11 mouse cellular contexts compared by ENCODE assay signal in the genomic region with DNA sequence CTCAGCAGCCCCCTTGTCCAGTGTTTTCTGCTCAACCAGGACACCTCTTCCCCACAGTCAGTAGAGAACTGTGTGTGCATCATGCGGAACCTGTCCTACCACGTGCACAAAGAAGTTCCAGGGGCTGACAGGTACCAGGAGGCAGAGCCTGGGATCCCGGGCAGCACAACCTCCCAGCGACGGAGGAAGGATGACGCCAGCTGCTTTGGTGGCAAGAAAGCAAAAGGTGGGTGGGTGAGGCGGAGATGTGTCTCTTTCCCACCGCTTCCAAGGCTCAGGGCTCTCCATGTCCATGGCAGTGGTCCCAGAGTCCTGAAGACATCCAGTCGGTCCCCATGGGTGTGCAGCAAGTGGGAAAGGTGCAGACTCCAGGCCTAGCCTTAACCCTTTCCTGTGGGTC. TPM values are rescaled to one million over a fixed set of nuclear protein-coding genes. Genes with fewer than 3 reads are reported as not detected.
DNase-seq lines count a peak whose midpoint lies in the region; ATAC-seq and TF ChIP-seq lines count a peak whose summit lies in the region.
"Had no signal": no experiment of that assay in that cellular context is flagged by ENCODE, and none has a peak within 500 bp of the region (broad histone marks: within the 10 kb centered on the region; RNA-seq: fewer than 3 reads in every experiment).

No protein-coding gene starts in this region.

- H3K4me2 ChIP-seq in lung, embryonic 14.5 days, result no peak overlapping the region
- no peak overlapping the region; the same call in 1 of the 2 replicates for H3K4me2 ChIP-seq in forebrain, embryonic 12.5 days
- peak overlapping the region; percentile 1; the same call in 1 of the 2 replicates for H3K4me2 ChIP-seq in hindbrain, embryonic 13.5 days
- H3K4me2 ChIP-seq in neural tube, embryonic 12.5 days (replicated peaks), result peak overlapping the region; percentile 40
- H3K4me2 ChIP-seq: liver, embryonic 13.5 days had no signal

- WGBS in lung, embryonic 14.5 days, result 60% methylated on average over 9 of the region's 9 CpGs
- 63% methylated on average over 9 of the region's 9 CpGs for WGBS in forebrain, embryonic 12.5 days
- WGBS in hindbrain, embryonic 13.5 days, result 44% methylated on average over 9 of the region's 9 CpGs
- WGBS in neural tube, embryonic 12.5 days, result 66% methylated on average over 9 of the region's 9 CpGs

- H3K9me3 ChIP-seq in lung, embryonic 14.5 days (ENCODE audit: low read depth, low read length), result no peaks in the 10 kb centered on the region
- H3K9me3 ChIP-seq in forebrain, embryonic 12.5 days, result no peaks in the 10 kb centered on the region
- no peaks in the 10 kb centered on the region for H3K9me3 ChIP-seq in hindbrain, embryonic 13.5 days
- no peaks in the 10 kb centered on the region for H3K9me3 ChIP-seq in neural tube, embryonic 12.5 days
- H3K9me3 ChIP-seq: liver, embryonic 13.5 days had no signal

- H3K4me3 ChIP-seq in lung, embryonic 14.5 days (ENCODE audit: low read depth, low read length), result no peak overlapping the region
- no peak overlapping the region for H3K4me3 ChIP-seq in forebrain, embryonic 12.5 days (replicated peaks)
- H3K4me3 ChIP-seq in hindbrain, embryonic 13.5 days, result no peak overlapping the region
- H3K4me3 ChIP-seq in neural tube, embryonic 12.5 days, result no peak overlapping the region
- H3K4me3 ChIP-seq: liver, embryonic 13.5 days had no signal

- ATAC-seq in lung, embryonic 14.5 days (ENCODE audit: insufficient read depth), result no peak
- no peak for ATAC-seq in forebrain, embryonic 12.5 days (ENCODE audit: low FRiP score)
- ATAC-seq in hindbrain, embryonic 13.5 days (ENCODE audit: low FRiP score), result no peak
- ATAC-seq in neural tube, embryonic 12.5 days (ENCODE audit: low FRiP score, low read depth), result no peak

- DNase-seq in lung, embryonic 14.5 days, result no peak
- no peak for DNase-seq in lung, adult 18-20 months
- no peak for DNase-seq in layer of hippocampus, postnatal 14 days (ENCODE audit: low spot score in 2 of 2)
- no peak for DNase-seq in spleen, postnatal 4 days (ENCODE audit: low spot score in 2 of 2)
- DNase-seq: cerebellum, adult 8-10 months; liver, embryonic 13.5 days; spleen, adult 18-20 months had no signal

- H3K4me1 ChIP-seq in lung, embryonic 14.5 days (ENCODE audit: insufficient read depth), result peaks cover 16% of the 10 kb centered on the region
- peaks cover 57% of the 10 kb centered on the region for H3K4me1 ChIP-seq in forebrain, embryonic 12.5 days
- H3K4me1 ChIP-seq in hindbrain, embryonic 13.5 days (replicated peaks), result peaks cover 63% of the 10 kb centered on the region
- peaks cover 58% of the 10 kb centered on the region for H3K4me1 ChIP-seq in neural tube, embryonic 12.5 days

- H3K36me3 ChIP-seq in lung, embryonic 14.5 days (ENCODE audit: insufficient read depth), result peaks cover 78% of the 10 kb centered on the region
- H3K36me3 ChIP-seq in forebrain, embryonic 12.5 days (replicated peaks), result peaks cover 87% of the 10 kb centered on the region
- peaks cover 83% of the 10 kb centered on the region for H3K36me3 ChIP-seq in hindbrain, embryonic 13.5 days
- H3K36me3 ChIP-seq in neural tube, embryonic 12.5 days, result peaks cover 84% of the 10 kb centered on the region

- H3K27ac ChIP-seq in lung, embryonic 14.5 days (ENCODE audit: low read depth), result peak overlapping the region; percentile 76
- peak overlapping the region; percentile 93 for H3K27ac ChIP-seq in forebrain, embryonic 12.5 days
- H3K27ac ChIP-seq in hindbrain, embryonic 13.5 days, result peak overlapping the region; percentile 80
- H3K27ac ChIP-seq in neural tube, embryonic 12.5 days, result peak overlapping the region; percentile 53
- H3K27ac ChIP-seq: liver, embryonic 13.5 days had no signal

- no peak for TF ChIP-seq CTCF in lung, embryonic 14.5 days (IDR thresholded peaks at IDR 0.05; ENCODE audit: low read depth)

- no peak overlapping the region for H3K9ac ChIP-seq in lung, embryonic 14.5 days
- H3K9ac ChIP-seq in forebrain, embryonic 12.5 days, result no peak overlapping the region
- H3K9ac ChIP-seq in hindbrain, embryonic 13.5 days, result peak overlapping the region; percentile 61
- peak overlapping the region; percentile 26; the same call in 1 of the 2 replicates for H3K9ac ChIP-seq in neural tube, embryonic 12.5 days
- H3K9ac ChIP-seq: liver, embryonic 13.5 days had no signal

- H3K27me3 ChIP-seq in lung, embryonic 14.5 days (ENCODE audit: insufficient read depth, low read length), result no peaks in the 10 kb centered on the region
- no peaks in the 10 kb centered on the region for H3K27me3 ChIP-seq in forebrain, embryonic 12.5 days
- 0 out of 2 replicates have a peak, but pooled peaks cover 3% of the 10 kb centered on the region for H3K27me3 ChIP-seq in hindbrain, embryonic 13.5 days
- H3K27me3 ChIP-seq in neural tube, embryonic 12.5 days (replicated peaks), result no peaks in the 10 kb centered on the region
- H3K27me3 ChIP-seq: CH12.LX; liver, embryonic 13.5 days had no signal

RNA-seq across cellular contexts. Expression of gene Txnrd2, which starts 26.2 kb away (rescaled TPM):
- 18.7 and 21.5 TPM in 2 replicates for polyA plus RNA-seq in lung, embryonic 14.5 days (2014; fragmentation: Nextera tagmentation; extraction: Ambion mirVana)
- 23.3 and 23.7 TPM in 2 replicates for polyA plus RNA-seq in forebrain, embryonic 12.5 days (2016; fragmentation: Nextera tagmentation; extraction: Ambion mirVana)
- polyA plus RNA-seq in hindbrain, embryonic 13.5 days (2015; fragmentation: Nextera tagmentation; extraction: Ambion mirVana), result 26.1 and 27.0 TPM in 2 replicates
- 20.5 and 24.8 TPM in 2 replicates for polyA plus RNA-seq in neural tube, embryonic 12.5 days (2016; fragmentation: Nextera tagmentation; extraction: Ambion mirVana)
- total RNA-seq in layer of hippocampus, postnatal 14 days (2021), result 10 to 100 TPM; 19.5 to 22.1 TPM

RNA-seq across cellular contexts. Expression of gene Comt, which starts 26.6 kb away (rescaled TPM):
- 89.4 and 97.0 TPM in 2 replicates for polyA plus RNA-seq in lung, embryonic 14.5 days (2014; fragmentation: Nextera tagmentation; extraction: Ambion mirVana)
- polyA plus RNA-seq in forebrain, embryonic 12.5 days (2016; fragmentation: Nextera tagmentation; extraction: Ambion mirVana), result 53.5 and 54.2 TPM in 2 replicates
- polyA plus RNA-seq in hindbrain, embryonic 13.5 days (2015; fragmentation: Nextera tagmentation; extraction: Ambion mirVana), result 85.9 and 88.5 TPM in 2 replicates
- 68.6 and 70.9 TPM in 2 replicates for polyA plus RNA-seq in neural tube, embryonic 12.5 days (2016; fragmentation: Nextera tagmentation; extraction: Ambion mirVana)
- total RNA-seq in layer of hippocampus, postnatal 14 days (2021), result 10 to 100 TPM; 57.1 to 66.8 TPM

RNA-seq across cellular contexts. Expression of gene Arvcf, which starts 52.0 kb away (rescaled TPM):
- polyA plus RNA-seq in lung, embryonic 14.5 days (2014; fragmentation: Nextera tagmentation; extraction: Ambion mirVana), result 25.7 and 30.8 TPM in 2 replicates
- polyA plus RNA-seq in forebrain, embryonic 12.5 days (2016; fragmentation: Nextera tagmentation; extraction: Ambion mirVana), result 115 and 126 TPM in 2 replicates
- 81.1 and 88.9 TPM in 2 replicates for polyA plus RNA-seq in hindbrain, embryonic 13.5 days (2015; fragmentation: Nextera tagmentation; extraction: Ambion mirVana)
- polyA plus RNA-seq in neural tube, embryonic 12.5 days (2016; fragmentation: Nextera tagmentation; extraction: Ambion mirVana), result 114 and 118 TPM in 2 replicates
- total RNA-seq in layer of hippocampus, postnatal 14 days (2021), result 10 to 100 TPM; 43.3 to 46.4 TPM

RNA-seq across cellular contexts. Expression of gene Tango2, which starts 52.1 kb away (rescaled TPM):
- polyA plus RNA-seq in lung, embryonic 14.5 days (2014; fragmentation: Nextera tagmentation; extraction: Ambion mirVana), result 23.6 and 27.2 TPM in 2 replicates
- polyA plus RNA-seq in forebrain, embryonic 12.5 days (2016; fragmentation: Nextera tagmentation; extraction: Ambion mirVana), result 40.7 and 41.5 TPM in 2 replicates
- 76.0 and 79.8 TPM in 2 replicates for polyA plus RNA-seq in hindbrain, embryonic 13.5 days (2015; fragmentation: Nextera tagmentation; extraction: Ambion mirVana)
- polyA plus RNA-seq in neural tube, embryonic 12.5 days (2016; fragmentation: Nextera tagmentation; extraction: Ambion mirVana), result 59.1 and 60.0 TPM in 2 replicates
- total RNA-seq in layer of hippocampus, postnatal 14 days (2021), result 100 to 1,000 TPM; 106 to 114 TPM

Comparison
In these comparisons a context has a peak if more than half of its experiments do, and no peak if none do; other contexts are left out.
1. H3K4me2 ChIP-seq: peak in hindbrain, embryonic 13.5 days (single experiment) and neural tube, embryonic 12.5 days (single experiment); none in lung, embryonic 14.5 days (single experiment) and forebrain, embryonic 12.5 days (single experiment).
2. H3K9ac ChIP-seq: peak in hindbrain, embryonic 13.5 days (single experiment) and neural tube, embryonic 12.5 days (single experiment); none in lung, embryonic 14.5 days (single experiment) and forebrain, embryonic 12.5 days (single experiment).
3. Peak in every context shown above with its lines, with median percentiles within 50 percentile points of each other: H3K27ac ChIP-seq.